ENCODE assay signal across 10 mouse cellular contexts in genomic region chr17:75619472-75619871, GRCm38 (mm10).
DNase-seq lines count a peak whose midpoint lies in the region; ATAC-seq and TF ChIP-seq lines count a peak whose summit lies in the region.
"Had no signal": no experiment of that assay in that cellular context is flagged by ENCODE, and none has a peak within 500 bp of the region (broad histone marks: within the 10 kb centered on the region; RNA-seq: fewer than 3 reads in every experiment).

No protein-coding gene starts in this region.

- WGBS in hindbrain, embryonic 11.5 days: 65% methylated on average over 3 of the region's 3 CpGs
- WGBS in hindbrain, embryonic 10.5 days: 73% methylated on average over 3 of the region's 3 CpGs
- 65% methylated on average over 3 of the region's 3 CpGs for WGBS in lung, adult 2 months
- WGBS in neural tube, embryonic 15.5 days: 84% methylated on average over 3 of the region's 3 CpGs

- no peaks in the 10 kb centered on the region for H3K4me1 ChIP-seq in hindbrain, embryonic 11.5 days (replicated peaks; ENCODE audit: control insufficient read depth, insufficient read depth, low read length)
- no peaks in the 10 kb centered on the region for H3K4me1 ChIP-seq in hindbrain, embryonic 10.5 days (replicated peaks)
- no peaks in the 10 kb centered on the region for H3K4me1 ChIP-seq in lung, adult 2 months (ENCODE audit: control insufficient read depth, insufficient read depth, low read length)
- no peaks in the 10 kb centered on the region; the same call in 1 of the 2 replicates for H3K4me1 ChIP-seq in cortical plate, adult 2 months (ENCODE audit: control insufficient read depth, insufficient read depth, low read length)
- H3K4me1 ChIP-seq in neural tube, embryonic 15.5 days: no peaks in the 10 kb centered on the region
- H3K4me1 ChIP-seq: embryonic facial prominence, embryonic 15.5 days; limb, embryonic 15.5 days had no signal

- no peak for ATAC-seq in hindbrain, embryonic 11.5 days (ENCODE audit: low FRiP score)
- no peak for ATAC-seq in neural tube, embryonic 15.5 days (ENCODE audit: low FRiP score)

- no peaks in the 10 kb centered on the region for H3K27me3 ChIP-seq in hindbrain, embryonic 11.5 days (ENCODE audit: control insufficient read depth, insufficient read depth, low read length)
- no peaks in the 10 kb centered on the region for H3K27me3 ChIP-seq in hindbrain, embryonic 10.5 days (ENCODE audit: insufficient read depth, poor library complexity, severe bottlenecking)
- H3K27me3 ChIP-seq in neural tube, embryonic 15.5 days (replicated peaks): no peaks in the 10 kb centered on the region
- H3K27me3 ChIP-seq: embryonic facial prominence, embryonic 15.5 days had no signal

- H3K27ac ChIP-seq in hindbrain, embryonic 11.5 days (ENCODE audit: low read depth, low read length): no peak overlapping the region
- no peak overlapping the region for H3K27ac ChIP-seq in hindbrain, embryonic 10.5 days
- no peak overlapping the region for H3K27ac ChIP-seq in cortical plate, adult 2 months (ENCODE audit: insufficient read depth, low read length)
- H3K27ac ChIP-seq in neural tube, embryonic 15.5 days (replicated peaks): no peak overlapping the region
- H3K27ac ChIP-seq: embryonic facial prominence, embryonic 15.5 days; limb, embryonic 15.5 days had no signal

- no peak overlapping the region for H3K4me2 ChIP-seq in hindbrain, embryonic 11.5 days (replicated peaks; ENCODE audit: low read depth, low read length)
- H3K4me2 ChIP-seq in neural tube, embryonic 15.5 days: no peak overlapping the region
- H3K4me2 ChIP-seq: embryonic facial prominence, embryonic 15.5 days; limb, embryonic 15.5 days had no signal

- no peak overlapping the region for H3K4me3 ChIP-seq in hindbrain, embryonic 11.5 days (ENCODE audit: low read depth, low read length)
- no peak overlapping the region for H3K4me3 ChIP-seq in hindbrain, embryonic 10.5 days
- no peak overlapping the region for H3K4me3 ChIP-seq in lung, adult 2 months (replicated peaks; ENCODE audit: extremely low read depth, low read depth, low read length)
- H3K4me3 ChIP-seq in cortical plate, adult 2 months (ENCODE audit: insufficient read depth, low read length): no peak overlapping the region
- H3K4me3 ChIP-seq in neural tube, embryonic 15.5 days (replicated peaks): no peak overlapping the region
- H3K4me3 ChIP-seq: embryonic facial prominence, embryonic 15.5 days; limb, embryonic 15.5 days had no signal

- peak; percentile 25 for DNase-seq in hindbrain, embryonic 11.5 days (ENCODE audit: low spot score)
- DNase-seq in hindbrain, embryonic 10.5 days (ENCODE audit: low spot score): no peak
- no peak for DNase-seq in lung, adult 2 months
- DNase-seq in lung, postnatal 25 days (ENCODE audit: low spot score): no peak
- peak; percentile 37 for DNase-seq in ES-CJ7 (ENCODE audit: low read depth, low spot score)
- DNase-seq in testis, postnatal 10 days (ENCODE audit: low spot score): no peak

- peak; percentile 14; the same call in 1 of the 2 replicates for TF ChIP-seq CTCF in lung, adult 2 months (IDR thresholded peaks at IDR 0.05; ENCODE audit: insufficient read depth, low read length)
- TF ChIP-seq CTCF in cortical plate, adult 2 months (IDR thresholded peaks at IDR 0.05; ENCODE audit: extremely low read depth, insufficient read depth, low read length): peak; percentile 16; the same call in 1 of the 2 replicates

- H3K9me3 ChIP-seq in hindbrain, embryonic 11.5 days (ENCODE audit: control insufficient read depth, low read length): no peaks in the 10 kb centered on the region
- H3K9me3 ChIP-seq in hindbrain, embryonic 10.5 days: no peaks in the 10 kb centered on the region
- H3K9me3 ChIP-seq in neural tube, embryonic 15.5 days (replicated peaks): no peaks in the 10 kb centered on the region
- H3K9me3 ChIP-seq: embryonic facial prominence, embryonic 15.5 days; limb, embryonic 15.5 days had no signal

- no peaks in the 10 kb centered on the region for H3K36me3 ChIP-seq in hindbrain, embryonic 11.5 days (ENCODE audit: control insufficient read depth, insufficient read depth, low read length)
- H3K36me3 ChIP-seq in hindbrain, embryonic 10.5 days: no peaks in the 10 kb centered on the region
- no peaks in the 10 kb centered on the region for H3K36me3 ChIP-seq in neural tube, embryonic 15.5 days
- H3K36me3 ChIP-seq: embryonic facial prominence, embryonic 15.5 days; limb, embryonic 15.5 days had no signal

- TF ChIP-seq POLR2A in lung, adult 2 months (IDR thresholded peaks at IDR 0.05; ENCODE audit: borderline replicate concordance, extremely low read depth, low read depth, low read length): no peak
- TF ChIP-seq POLR2A in cortical plate, adult 2 months (IDR thresholded peaks at IDR 0.05; ENCODE audit: extremely low read depth, insufficient read depth, low read length): no peak

- H3K9ac ChIP-seq in hindbrain, embryonic 11.5 days (ENCODE audit: low read depth, low read length): no peak overlapping the region
- H3K9ac ChIP-seq in neural tube, embryonic 15.5 days (replicated peaks): no peak overlapping the region
- H3K9ac ChIP-seq: embryonic facial prominence, embryonic 15.5 days; limb, embryonic 15.5 days had no signal

Comparison
In these comparisons a context has a peak if more than half of its experiments do, and no peak if none do; other contexts are left out.
1. DNase-seq: peak in hindbrain, embryonic 11.5 days (single experiment) and ES-CJ7 (single experiment); none in hindbrain, embryonic 10.5 days (single experiment), lung, adult 2 months (single experiment), lung, postnatal 25 days (single experiment) and testis, postnatal 10 days (single experiment).